Mouse (Mus musculus): ENCODE results near the gene Rabl2. TPM values are rescaled to one million over a fixed set of nuclear protein-coding genes. Genes with fewer than 3 reads are reported as not detected.

Gene Rabl2
- total RNA-seq, 2 experiments from 2014 or later: 30.8 to 32.7 TPM

GRCm38 (mm10) chr15:89555591-89555990 is 36.1 kb downstream of the Rabl2 start:
- no peak for DNase-seq (ENCODE audit: low spot score in 2 of 2)

- no peak for DNase-seq (ENCODE audit: low spot score in 2 of 2)
Observed at GRCm38 (mm10) chr15:89551733-89552132, 40.0 kb downstream of the Rabl2 start.

- no peak for DNase-seq (ENCODE audit: low spot score in 2 of 2)
Observed at GRCm38 (mm10) chr15:89550506-89550905, 41.2 kb downstream of the Rabl2 start.

- DNase-seq (ENCODE audit: low spot score in 2 of 2): peak; percentile 69 to 75
Observed at GRCm38 (mm10) chr15:89548837-89549236, 42.9 kb downstream of the Rabl2 start.

GRCm38 (mm10) chr15:89547824-89548601 is 43.7 kb downstream of the Rabl2 start:
- peak in 1 of 2 experiments; percentile 61 for DNase-seq (ENCODE audit: low spot score in 2 of 2)

- DNase-seq (ENCODE audit: low spot score in 2 of 2): no peak
Observed at GRCm38 (mm10) chr15:89547321-89547720, 44.4 kb downstream of the Rabl2 start.

- no peak for DNase-seq (ENCODE audit: low spot score in 2 of 2)
Observed at GRCm38 (mm10) chr15:89544171-89544570, 47.6 kb downstream of the Rabl2 start.

- DNase-seq (ENCODE audit: low spot score in 2 of 2): no peak
Observed at GRCm38 (mm10) chr15:89533843-89534207, 57.9 kb downstream of the Rabl2 start.

- no peak for DNase-seq (ENCODE audit: low spot score in 2 of 2)
Observed at GRCm38 (mm10) chr15:89532924-89533842, 58.5 kb downstream of the Rabl2 start.

Other genes starting within 250 kb of the Rabl2 start
- 10 to 100 TPM; 22.8 to 24.2 TPM for gene Lmf2, start 236.3 kb downstream of the Rabl2 start, total RNA-seq (2021)
- 10 to 100 TPM; 75.5 to 79.0 TPM for gene Ncaph2, start 236.2 kb downstream of the Rabl2 start, total RNA-seq (2021)
- gene Sco2, start 218.1 kb downstream of the Rabl2 start, total RNA-seq (2021): 10 to 100 TPM; 28.9 to 29.9 TPM
- gene Tymp, start 214.9 kb downstream of the Rabl2 start, total RNA-seq (2021): 1 to 10 TPM; 1.3 to 1.6 TPM
- 1 to 10 TPM; 2.7 to 5.3 TPM for gene Odf3b, start 212.6 kb downstream of the Rabl2 start, total RNA-seq (2021)
- gene Klhdc7b, start 207.0 kb downstream of the Rabl2 start, total RNA-seq (2021): under 1 TPM in 1 of 2 experiments, not detected in 1; 0.14 TPM
- not detected for gene Syce3, start 181.4 kb downstream of the Rabl2 start, total RNA-seq (2021)
- gene Cpt1b, start 166.1 kb downstream of the Rabl2 start, total RNA-seq (2021): 1 to 10 TPM; 2.1 to 3.1 TPM
- 1 to 10 TPM; 2.7 to 2.9 TPM for gene C730034F03Rik, start 162.3 kb downstream of the Rabl2 start, total RNA-seq (2021)
- not detected for gene Gm44502, start 162.2 kb downstream of the Rabl2 start, total RNA-seq (2021)
- gene Chkb, start 162.0 kb downstream of the Rabl2 start, total RNA-seq (2021): 10 to 100 TPM; 44.3 to 50.0 TPM
- 100 to 1,000 TPM; 195 to 198 TPM for gene Mapk8ip2, start 138.0 kb downstream of the Rabl2 start, total RNA-seq (2021)
- gene Arsa, start 114.5 kb downstream of the Rabl2 start, total RNA-seq (2021): 10 to 100 TPM; 29.1 to 31.5 TPM
- 100 to 1,000 TPM; 271 to 274 TPM for gene Shank3, start 92.3 kb downstream of the Rabl2 start, total RNA-seq (2021)
- 1 to 10 TPM in 1 of 2 experiments, under 1 TPM in 1; 0.65 to 2.4 TPM for gene Acr, start 23.6 kb downstream of the Rabl2 start, total RNA-seq (2021)
- gene Syt10, start 249.9 kb upstream of the Rabl2 start, total RNA-seq (2021): 10 to 100 TPM; 11.5 to 11.9 TPM

All from layer of hippocampus, postnatal 14 days (tissue).